Mouse (Mus musculus) C2C12 (cell line): ENCODE measurements around the gene Grid2.

Experiments
- CTCF ChIP-seq: IDR thresholded peaks from one replicate; pipeline ENCODE4 v1.5.1; 2011; ENCODE audit not compliant: control insufficient read depth, insufficient read depth, insufficient read length
- MYOG ChIP-seq: IDR thresholded peaks from one replicate; pipeline ENCODE4 v1.6.1; 2011; ENCODE audit not compliant: control insufficient read depth, insufficient read length; ENCODE audit errors: extremely low read depth

DNA sequence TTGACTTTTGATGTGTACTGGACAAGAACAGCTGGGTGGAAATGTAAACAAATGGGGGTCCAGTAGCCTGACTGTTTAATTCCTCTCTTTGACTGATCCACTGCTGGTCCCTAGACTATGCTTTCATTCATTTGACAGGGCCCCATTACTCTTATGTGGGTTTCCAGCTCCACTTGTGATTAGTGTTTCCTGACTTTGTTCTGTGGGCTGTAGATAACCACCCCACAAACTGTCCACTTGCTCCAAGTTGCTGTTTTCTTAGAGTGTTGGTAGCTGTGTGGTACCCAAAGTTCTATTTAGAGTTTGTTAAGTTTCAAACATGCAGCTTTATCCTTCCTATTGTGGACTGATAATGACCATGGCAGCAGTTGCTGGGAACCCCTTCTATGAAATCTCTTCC, 1172.0 kb downstream of the Grid2 start:
- TF ChIP-seq MYOG (no peak), CTCF (no peak)
